Mouse (Mus musculus) forebrain, postnatal 0 days (tissue): ENCODE measurements around the gene Tuba3a. TPM values are rescaled to one million over a fixed set of nuclear protein-coding genes. Genes with fewer than 3 reads are reported as not detected.

Experiments
- ATAC-seq: fragments of 200-750 bp; cut with Nextera tagmentation; 2 replicates; pipeline ENCODE4 v1.8.0; 2017; ENCODE audit warnings: mild to moderate bottlenecking, moderate library complexity
- DNase-seq: peaks from one replicate; pipeline ENCODE4 v3.0.0-alpha.2; 2015
- H3K27ac ChIP-seq: fragments of 300-500 bp; sonication (generic); 2 replicates; pipeline ENCODE4 v1.5.1; 2014; ENCODE audit warnings: low read depth, mild to moderate bottlenecking, antibody characterized with exemption, low read length, moderate library complexity, mixed read lengths
- H3K27me3 ChIP-seq: fragments of 300-500 bp; sonication (generic); 2 replicates; pipeline ENCODE4 v1.6.1; 2014; ENCODE audit warnings: mild to moderate bottlenecking, low read length, mixed read lengths; ENCODE audit not compliant: insufficient read depth
- H3K36me3 ChIP-seq: fragments of 300-500 bp; sonication (generic); 2 replicates; pipeline ENCODE4 v1.6.1; 2014; ENCODE audit warnings: mild to moderate bottlenecking, moderate library complexity; ENCODE audit not compliant: insufficient read depth
- H3K4me1 ChIP-seq: fragments of 300-500 bp; sonication (generic); 2 replicates; pipeline ENCODE4 v1.6.1; 2014; ENCODE audit warnings: antibody characterized with exemption; ENCODE audit not compliant: insufficient read depth
- H3K4me2 ChIP-seq: fragments of 300-500 bp; sonication (generic); 2 replicates; pipeline ENCODE4 v1.6.1; 2014; ENCODE audit warnings: low read depth, mild to moderate bottlenecking, moderate library complexity
- H3K4me3 ChIP-seq: fragments of 300-500 bp; sonication (generic); 2 replicates; pipeline ENCODE4 v1.5.1; 2014; ENCODE audit warnings: low read depth, low read length, mixed read lengths
- H3K9ac ChIP-seq: fragments of 300-500 bp; sonication (generic); 2 replicates; pipeline ENCODE4 v1.6.1; 2014; ENCODE audit warnings: mild to moderate bottlenecking
- H3K9me3 ChIP-seq: fragments of 300-500 bp; sonication (generic); 2 replicates; pipeline ENCODE4 v1.6.1; 2016; ENCODE audit warnings: low read length
- CTCF ChIP-seq: sonication (generic); IDR thresholded peaks from 2 replicates; pipeline ENCODE4 v1.5.1; 2016; ENCODE audit warnings: antibody characterized with exemption, control low read depth, low read depth
- WGBS: fragments of 180-500 bp; shearing (Covaris S2); extraction: QIAGEN DNeasy Blood & Tissue Kit; methylation state at CpG from one replicate; pipeline ENCODE4 v1.1.7; 2014; 5-methylcytosine and 5-hydroxymethylcytosine counted together
- polyA plus RNA-seq: library from polyadenylated mRNA; unstranded; fragments of >200 nt; fragmentation: Nextera tagmentation; extraction: Ambion mirVana; gene quantifications from 2 replicates; pipeline ENCODE4 v1.2.1, GENCODE M21; 2015
- total RNA-seq: library from RNA; depleted of rRNA; stranded (reverse); fragments of >200 nt; gene quantifications from 2 replicates; pipeline ENCODE4 v1.2.3, GENCODE M21; 2014

Tuba3a gene
- total and polyA plus RNA-seq, 2 experiments from 2014 or later, result not detected

DNA sequence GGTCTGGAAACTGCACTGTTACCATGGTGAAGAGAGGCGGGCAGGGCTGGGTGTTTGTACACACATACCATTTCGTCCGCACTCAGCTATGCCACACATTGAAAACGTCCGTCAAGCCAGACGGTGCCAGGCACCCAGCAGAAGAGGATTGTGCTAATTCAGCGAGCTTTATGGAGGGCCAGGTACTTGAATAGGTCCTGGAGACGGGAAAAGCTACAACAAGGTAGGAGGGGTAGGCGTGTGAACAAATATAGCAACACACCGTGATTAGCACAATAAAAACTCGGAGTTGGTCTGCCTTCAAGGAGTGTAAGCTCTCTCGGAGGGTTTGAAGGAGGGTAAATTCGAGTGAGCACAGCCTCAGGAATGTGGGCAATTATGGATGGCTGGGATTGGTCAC, 37.0 kb upstream of the Tuba3a start:
- peaks cover 16% of the 10 kb centered on the region for H3K27me3 ChIP-seq
- no peaks in the 10 kb centered on the region for H3K36me3 ChIP-seq
- ATAC-seq, result peak; percentile 79
- no peak overlapping the region for H3K4me2 ChIP-seq
- no peak for TF ChIP-seq CTCF
- no peak overlapping the region for H3K4me3 ChIP-seq
- H3K27ac ChIP-seq, result no peak overlapping the region
- no peaks in the 10 kb centered on the region for H3K4me1 ChIP-seq
- WGBS, result 32% methylated on average over 13 of the region's 13 CpGs
- H3K9ac ChIP-seq, result no peak overlapping the region
- no peaks in the 10 kb centered on the region for H3K9me3 ChIP-seq
- DNase-seq, result peak; percentile 41

DNA sequence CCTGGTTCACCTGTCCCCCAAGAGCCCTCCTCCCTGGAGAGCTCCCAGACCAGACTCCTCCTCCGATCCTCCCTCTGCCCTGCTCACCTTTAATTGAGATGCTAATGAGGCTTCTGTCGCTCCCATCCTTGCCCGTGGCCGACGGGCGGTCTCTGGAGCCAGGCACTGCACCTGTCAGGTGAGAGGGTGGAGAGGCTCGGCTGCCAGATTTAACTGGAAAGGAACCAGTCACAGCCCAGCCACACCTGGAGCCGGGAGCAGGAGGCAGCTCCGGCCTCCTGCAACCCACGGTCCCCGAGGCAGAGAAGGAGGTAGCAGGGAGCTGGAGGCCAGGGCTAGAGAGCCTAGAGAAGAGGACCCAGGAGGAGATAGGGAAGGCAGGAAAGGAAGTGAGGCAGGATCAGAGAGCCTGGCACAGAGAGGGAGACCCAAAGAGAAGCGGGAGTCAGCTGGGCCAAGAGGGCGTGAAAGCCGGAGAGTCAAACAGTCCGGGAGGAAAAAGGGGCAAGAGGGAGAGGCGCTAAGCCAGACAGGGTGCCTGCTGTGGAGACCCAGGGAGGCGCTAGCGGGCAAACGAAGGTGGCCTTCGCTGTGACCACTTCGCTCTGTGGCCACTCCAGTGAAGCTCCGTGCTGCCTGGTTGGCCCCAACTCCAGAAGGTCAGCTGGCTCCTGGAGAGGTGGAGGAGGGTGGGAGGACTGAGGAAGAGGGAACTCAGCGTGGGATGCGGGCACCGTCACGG, 35.4 kb upstream of the Tuba3a start:
- WGBS, result 11% methylated on average over 26 of the region's 26 CpGs
- no peaks in the 10 kb centered on the region for H3K4me1 ChIP-seq
- peaks cover 16% of the 10 kb centered on the region for H3K27me3 ChIP-seq
- H3K9me3 ChIP-seq, result no peaks in the 10 kb centered on the region
- no peak overlapping the region for H3K27ac ChIP-seq
- H3K9ac ChIP-seq, result no peak overlapping the region
- H3K36me3 ChIP-seq, result no peaks in the 10 kb centered on the region
- ATAC-seq (no peak), DNase-seq (no peak)
- no peak overlapping the region for H3K4me3 ChIP-seq
- TF ChIP-seq CTCF, result no peak
- no peak overlapping the region for H3K4me2 ChIP-seq

DNA sequence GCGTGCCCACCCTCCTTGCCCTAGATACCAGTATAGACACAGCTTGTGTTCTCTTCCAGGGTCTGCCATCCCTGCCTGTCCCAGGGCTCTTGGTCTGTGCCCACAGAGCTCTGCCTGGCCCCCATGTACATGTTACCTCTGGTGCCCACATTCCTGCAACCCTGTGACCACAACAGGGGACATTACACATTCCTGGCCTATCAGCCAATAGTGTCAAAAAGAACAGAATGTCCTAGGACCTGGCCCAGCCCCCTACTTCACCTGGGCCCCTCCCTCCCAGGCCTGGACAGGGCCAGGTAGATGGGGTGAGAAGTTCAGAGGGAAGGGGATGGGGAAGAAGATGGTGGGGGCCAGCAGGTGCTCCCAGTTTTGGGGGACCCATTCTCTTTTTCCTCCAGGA, 34.5 kb upstream of the Tuba3a start, which contains the start of gene Scnn1a:
Gene Scnn1a, plus strand, starts transcription at position 337 of the 400 bp plus-strand sequence.
- no peak within 1 kb of the TSS for H3K4me3 ChIP-seq
- no peaks in the 10 kb centered on the region for H3K9me3 ChIP-seq
- no peaks in the 10 kb centered on the region for H3K36me3 ChIP-seq
- peaks cover 16% of the 10 kb centered on the region for H3K27me3 ChIP-seq
- no peak within 1 kb of the TSS for H3K27ac ChIP-seq
- no peak within 1 kb of the TSS for H3K9ac ChIP-seq
- TF ChIP-seq CTCF, result no peak
- 60% methylated on average over 1 of the region's 1 CpGs for WGBS
- no peak within 1 kb of the TSS for H3K4me2 ChIP-seq
- H3K4me1 ChIP-seq, result no peaks in the 10 kb centered on the region
- no peak for DNase-seq
- ATAC-seq, result no peak

DNA sequence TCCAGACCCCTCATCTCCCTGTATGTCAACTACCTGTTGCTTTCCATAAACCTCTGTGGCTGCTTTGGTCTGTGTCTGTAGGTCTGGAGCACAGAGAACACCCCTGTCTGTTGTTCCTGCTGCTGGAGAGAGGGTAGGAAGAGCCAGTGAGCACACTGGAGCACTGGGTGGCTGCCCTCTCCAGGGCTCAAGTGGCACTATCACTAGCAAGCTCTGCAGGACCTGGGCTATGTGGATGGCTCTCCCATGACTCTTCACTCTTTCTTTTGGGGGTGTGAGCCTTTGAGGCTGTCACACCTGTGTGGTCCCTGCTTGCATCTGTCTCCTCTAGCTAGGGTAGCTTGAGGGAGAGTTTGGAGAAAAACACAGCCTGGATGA, 34.1 kb upstream of the Tuba3a start:
- Histone ChIP-seq H3K4me1 (no peaks in the 10 kb centered on the region), H3K4me3 (no peak overlapping the region), H3K9ac (no peak overlapping the region), H3K9me3 (no peaks in the 10 kb centered on the region), H3K36me3 (no peaks in the 10 kb centered on the region), H3K27me3 (peaks cover 16% of the 10 kb centered on the region), H3K4me2 (no peak overlapping the region), H3K27ac (no peak overlapping the region)
- ATAC-seq, result no peak
- no peak for DNase-seq
- TF ChIP-seq CTCF, result no peak

DNA sequence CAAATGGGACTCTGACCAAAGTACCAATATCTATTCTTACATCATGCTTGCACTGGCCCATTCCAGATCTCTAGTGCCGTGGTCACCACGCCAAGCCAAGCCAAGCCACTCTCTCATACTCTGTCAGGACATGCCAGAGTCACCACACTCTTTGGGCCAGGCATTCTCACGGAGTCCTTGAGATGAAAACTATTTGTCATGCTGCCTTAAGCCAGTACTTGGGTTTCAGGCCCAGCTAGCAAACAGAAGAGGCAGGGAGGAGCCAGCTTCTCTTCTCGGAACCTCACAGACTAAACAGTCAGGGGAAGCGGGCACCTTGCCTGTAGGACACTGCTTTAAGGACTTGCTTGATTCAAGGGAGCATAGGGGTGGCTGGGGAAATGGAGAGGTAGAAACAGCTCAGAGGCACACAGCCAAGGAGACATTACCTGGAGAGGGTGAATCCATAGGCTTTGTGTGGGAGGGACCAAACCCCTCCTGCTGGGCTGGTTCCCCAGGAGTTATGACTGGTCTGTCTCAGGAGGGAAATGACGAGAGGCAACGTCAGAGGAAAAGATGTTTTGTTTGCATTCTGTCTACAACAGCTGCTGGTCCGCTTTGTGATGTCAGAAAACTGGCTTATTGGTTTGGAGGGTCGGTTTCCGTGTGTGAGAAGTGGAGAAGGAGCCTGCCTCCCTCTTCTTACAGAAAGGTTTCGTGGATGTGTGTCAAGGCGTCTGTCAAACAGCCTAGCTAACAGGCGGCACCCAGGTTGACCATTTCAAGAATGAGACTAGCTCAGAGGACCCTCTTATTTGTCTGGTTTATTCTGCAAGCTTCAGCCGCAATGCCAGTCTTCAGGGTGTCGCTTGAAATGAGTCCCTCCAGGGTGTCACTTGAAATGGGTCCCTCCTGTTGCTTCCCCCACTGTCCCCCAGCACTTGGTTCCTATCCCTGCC, 33.4 kb upstream of the Tuba3a start:
- Histone ChIP-seq H3K36me3 (no peaks in the 10 kb centered on the region), H3K9me3 (no peaks in the 10 kb centered on the region), H3K4me1 (no peaks in the 10 kb centered on the region; the same call in 1 of the 2 replicates), H3K9ac (no peak overlapping the region), H3K27me3 (peaks cover 16% of the 10 kb centered on the region), H3K4me3 (no peak overlapping the region), H3K4me2 (no peak overlapping the region), H3K27ac (no peak overlapping the region)
- 67% methylated on average over 15 of the region's 15 CpGs for WGBS
- no peak for DNase-seq
- no peak for ATAC-seq
- TF ChIP-seq CTCF, result no peak

DNA sequence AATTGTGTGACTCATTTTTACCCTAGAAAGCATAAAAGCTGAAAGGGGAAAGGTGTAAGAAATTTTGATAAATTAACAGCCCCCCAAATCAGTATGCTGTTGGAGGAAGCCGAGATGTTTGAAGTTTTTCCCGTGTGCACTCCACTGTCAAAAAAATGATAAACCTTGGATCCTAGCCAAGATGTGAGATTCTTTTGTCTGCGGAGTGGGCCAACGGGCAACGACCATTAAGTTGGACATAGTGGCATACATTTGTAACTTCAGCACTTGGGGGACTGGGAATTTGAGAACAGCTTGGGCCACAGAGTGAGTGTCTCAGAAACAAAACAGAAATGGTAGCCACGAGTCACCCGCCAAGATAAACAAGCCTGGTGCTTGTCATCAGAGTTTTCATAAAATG, 31.2 kb upstream of the Tuba3a start:
- Histone ChIP-seq H3K4me1 (peaks cover 6% of the 10 kb centered on the region; the same call in 1 of the 2 replicates), H3K9ac (no peak overlapping the region), H3K4me2 (no peak overlapping the region), H3K27me3 (peaks cover 8% of the 10 kb centered on the region), H3K9me3 (no peaks in the 10 kb centered on the region), H3K27ac (no peak overlapping the region), H3K4me3 (no peak overlapping the region), H3K36me3 (no peaks in the 10 kb centered on the region)
- no peak for ATAC-seq
- 49% methylated on average over 7 of the region's 7 CpGs for WGBS
- no peak for TF ChIP-seq CTCF
- no peak for DNase-seq

DNA sequence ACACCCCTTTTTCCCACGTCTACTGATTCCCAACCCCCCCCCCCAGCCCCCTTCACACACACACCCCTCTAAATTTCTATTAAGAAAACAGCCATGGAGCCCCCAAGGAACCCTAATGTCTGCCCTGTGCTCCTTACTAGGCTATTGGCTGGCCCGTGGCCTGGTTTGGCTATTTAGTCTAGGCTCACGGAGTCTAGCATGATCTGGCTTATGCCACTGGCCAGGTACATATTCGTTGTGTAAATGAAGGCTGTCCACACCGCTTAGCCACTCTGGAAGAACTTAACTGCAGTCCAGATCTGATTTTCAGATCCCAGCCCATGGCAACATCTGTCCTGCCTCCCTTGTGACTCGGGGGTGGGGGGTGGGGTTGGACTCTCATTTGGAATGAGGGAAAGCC, 28.9 kb upstream of the Tuba3a start:
- H3K27ac ChIP-seq, result no peak overlapping the region
- no peak overlapping the region for H3K4me3 ChIP-seq
- H3K36me3 ChIP-seq, result no peaks in the 10 kb centered on the region
- no peaks in the 10 kb centered on the region for H3K27me3 ChIP-seq
- no peak for DNase-seq
- peaks cover 6% of the 10 kb centered on the region; the same call in 1 of the 2 replicates for H3K4me1 ChIP-seq
- H3K9me3 ChIP-seq, result no peaks in the 10 kb centered on the region
- ATAC-seq, result no peak
- no peak for TF ChIP-seq CTCF
- H3K4me2 ChIP-seq, result no peak overlapping the region
- WGBS, result 75% methylated on average over 6 of the region's 6 CpGs
- H3K9ac ChIP-seq, result no peak overlapping the region
